Mouse (Mus musculus) liver, embryonic 16.5 days (tissue): ENCODE data around the gene D6Ertd527e. TPM values are rescaled to one million over a fixed set of nuclear protein-coding genes. Genes with fewer than 3 reads are reported as not detected.
A peak's percentile ranks its signal among the peaks of the same experiment; 100 is the strongest.

ENCODE experiments used
- ATAC-seq: fragments of 200-750 bp; cut with Nextera tagmentation; 2 replicates; pipeline ENCODE4 v1.8.0; 2017; ENCODE audit warnings: low read depth, mild to moderate bottlenecking, moderate number of reproducible peaks, moderate library complexity
- H3K27ac ChIP-seq: fragments of 300-500 bp; sonication (generic); 2 replicates; pipeline ENCODE4 v1.5.1; 2014; ENCODE audit warnings: mild to moderate bottlenecking, low read length
- H3K27me3 ChIP-seq: fragments of 300-500 bp; sonication (generic); 2 replicates; pipeline ENCODE4 v1.6.1; 2014; ENCODE audit warnings: low read depth, low read length, mixed read lengths; ENCODE audit not compliant: control insufficient read depth, insufficient read depth
- H3K36me3 ChIP-seq: fragments of 300-500 bp; sonication (generic); 2 replicates; pipeline ENCODE4 v1.6.1; 2014; ENCODE audit warnings: mild to moderate bottlenecking; ENCODE audit not compliant: control insufficient read depth, insufficient read depth
- H3K4me1 ChIP-seq: fragments of 300-500 bp; sonication (generic); 2 replicates; pipeline ENCODE4 v1.6.1; 2014; ENCODE audit warnings: low read depth, low read length, mixed read lengths; ENCODE audit not compliant: control insufficient read depth
- H3K4me2 ChIP-seq: fragments of 300-500 bp; sonication (generic); 2 replicates; pipeline ENCODE4 v1.6.1; 2014; ENCODE audit warnings: low read depth, low read length, mixed read lengths
- H3K4me3 ChIP-seq: fragments of 300-500 bp; sonication (generic); 2 replicates; pipeline ENCODE4 v1.5.1; 2014; ENCODE audit warnings: low read depth, mild to moderate bottlenecking, low read length
- H3K9ac ChIP-seq: fragments of 300-500 bp; sonication (generic); 2 replicates; pipeline ENCODE4 v1.6.1; 2014; ENCODE audit warnings: low read depth, low read length
- H3K9me3 ChIP-seq: fragments of 300-500 bp; sonication (generic); replicated peaks from 2 replicates; pipeline ENCODE4 v1.6.1; 2016; ENCODE audit warnings: low read length; ENCODE audit not compliant: control insufficient read depth
- WGBS: fragments of 180-500 bp; shearing (Covaris S2); extraction: QIAGEN DNeasy Blood & Tissue Kit; methylation state at CpG from one replicate; pipeline ENCODE4 v1.1.7; 2014; ENCODE audit not compliant: insufficient replicate concordance; 5-methylcytosine and 5-hydroxymethylcytosine counted together
- polyA plus RNA-seq: library from polyadenylated mRNA; unstranded; fragments of >200 nt; fragmentation: Nextera tagmentation; extraction: Ambion mirVana; gene quantifications from 2 replicates; pipeline ENCODE4 v1.2.1, GENCODE M21; 2015

Gene D6Ertd527e
- polyA plus RNA-seq, 1 experiment from 2014 or later: not detected

DNA sequence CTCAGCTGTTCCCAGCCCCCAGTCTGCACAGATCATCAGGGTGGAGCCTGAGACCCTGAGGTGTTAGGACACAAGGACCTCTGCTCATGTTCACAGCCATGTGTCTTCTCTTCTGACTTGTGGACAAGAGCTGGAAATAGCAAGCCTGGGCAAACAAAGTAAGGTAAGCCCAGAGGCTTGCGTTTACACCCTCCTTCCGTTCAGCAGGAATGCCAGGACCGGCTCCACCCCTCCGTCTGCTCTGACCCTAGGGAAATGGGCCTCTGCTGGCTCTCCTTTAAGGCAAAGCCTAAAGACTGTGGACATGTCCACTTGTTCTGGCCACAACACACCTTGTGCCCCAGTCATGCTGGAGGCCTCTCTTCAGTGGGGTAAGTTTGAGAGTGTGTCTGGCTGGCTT lies 15.4 kb downstream of the D6Ertd527e start:
- no peak overlapping the region for H3K9ac ChIP-seq

DNA sequence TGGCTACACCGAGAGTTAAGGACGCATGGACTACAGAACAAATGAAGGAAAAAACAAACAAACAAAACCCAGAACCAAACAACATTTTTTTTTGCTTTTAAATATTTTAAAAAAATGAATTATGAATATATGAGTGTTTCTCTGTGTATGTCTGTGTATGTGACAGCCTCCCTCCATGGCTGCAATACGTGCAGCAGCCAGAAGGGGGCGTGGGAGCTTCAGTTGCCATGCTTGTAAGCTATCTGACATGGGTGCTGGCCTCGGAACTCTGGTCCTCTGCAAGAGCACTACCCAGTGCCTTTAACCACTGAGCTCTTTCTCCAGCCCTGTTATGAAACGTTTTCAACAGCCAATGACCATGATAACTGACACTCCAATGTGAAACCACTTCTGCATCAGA lies 16.1 kb downstream of the D6Ertd527e start:
- H3K27ac ChIP-seq: no peak overlapping the region
- H3K9me3 ChIP-seq: no peaks in the 10 kb centered on the region
- H3K9ac ChIP-seq: no peak overlapping the region
- no peak overlapping the region for H3K4me3 ChIP-seq
- H3K27me3 ChIP-seq: no peaks in the 10 kb centered on the region
- 62% methylated on average over 6 of the region's 6 CpGs for WGBS
- peaks cover 4% of the 10 kb centered on the region for H3K4me1 ChIP-seq
- H3K4me2 ChIP-seq: no peak overlapping the region
- H3K36me3 ChIP-seq: no peaks in the 10 kb centered on the region
- no peak for ATAC-seq

More for the DNA sequence above, 15.4 kb downstream of the D6Ertd527e start:
- ATAC-seq: no peak
- no peaks in the 10 kb centered on the region for H3K27me3 ChIP-seq
- H3K9me3 ChIP-seq: no peaks in the 10 kb centered on the region
- no peaks in the 10 kb centered on the region for H3K36me3 ChIP-seq
- no peak overlapping the region; the same call in 1 of the 2 replicates for H3K4me2 ChIP-seq
- H3K4me3 ChIP-seq: no peak overlapping the region
- peaks cover 4% of the 10 kb centered on the region for H3K4me1 ChIP-seq
- WGBS: 47% methylated on average over 4 of the region's 4 CpGs
- H3K27ac ChIP-seq: 0 out of 2 replicates have a peak overlapping the region, but pooled peaks have one; percentile 0

DNA sequence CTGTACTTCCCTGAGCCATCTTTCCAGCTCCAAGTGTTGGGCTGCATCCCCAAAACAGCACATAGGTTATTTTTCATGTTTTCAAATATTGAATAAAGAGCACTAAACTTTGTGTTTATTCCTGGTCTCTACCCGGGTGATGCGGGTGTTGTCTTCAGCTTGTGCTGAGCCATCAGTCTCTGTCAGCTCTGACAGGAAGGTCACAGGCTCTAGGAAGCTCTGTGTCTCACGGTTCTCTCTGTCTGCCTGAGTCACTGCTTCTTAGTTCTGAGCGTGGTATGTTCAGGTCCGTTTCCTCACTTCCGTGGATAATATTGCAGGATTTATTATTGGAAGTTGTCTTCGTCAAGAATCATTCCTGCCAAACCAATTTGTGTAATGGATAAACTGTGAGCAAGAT lies 17.4 kb downstream of the D6Ertd527e start:
- WGBS: 61% methylated on average over 7 of the region's 7 CpGs
- Histone ChIP-seq H3K27me3 (no peaks in the 10 kb centered on the region), H3K9ac (no peak overlapping the region), H3K4me3 (no peak overlapping the region), H3K4me1 (peaks cover 4% of the 10 kb centered on the region), H3K36me3 (no peaks in the 10 kb centered on the region), H3K4me2 (no peak overlapping the region), H3K9me3 (no peaks in the 10 kb centered on the region), H3K27ac (no peak overlapping the region)
- no peak for ATAC-seq

DNA sequence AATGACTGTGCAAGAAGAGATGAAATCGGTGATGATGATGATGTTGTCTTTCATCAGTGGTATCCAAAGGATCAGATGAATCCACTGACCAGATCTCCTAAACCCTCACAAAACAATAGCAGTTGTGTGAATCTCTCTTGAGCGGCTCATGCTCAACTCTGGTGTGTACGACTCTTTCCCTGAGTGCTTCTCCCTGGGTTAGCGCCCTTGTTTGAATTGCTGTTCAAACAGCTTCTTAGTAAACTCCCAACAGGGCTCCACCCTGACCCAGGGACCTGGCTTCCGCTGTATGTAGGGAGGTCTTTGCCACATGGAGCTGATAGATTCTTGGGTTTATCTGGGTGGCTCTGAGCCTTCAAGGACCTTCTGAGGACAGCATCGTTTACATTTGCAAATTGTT lies 18.9 kb downstream of the D6Ertd527e start:
- ATAC-seq: no peak
- no peaks in the 10 kb centered on the region for H3K9me3 ChIP-seq
- 59% methylated on average over 6 of the region's 6 CpGs for WGBS

DNA sequence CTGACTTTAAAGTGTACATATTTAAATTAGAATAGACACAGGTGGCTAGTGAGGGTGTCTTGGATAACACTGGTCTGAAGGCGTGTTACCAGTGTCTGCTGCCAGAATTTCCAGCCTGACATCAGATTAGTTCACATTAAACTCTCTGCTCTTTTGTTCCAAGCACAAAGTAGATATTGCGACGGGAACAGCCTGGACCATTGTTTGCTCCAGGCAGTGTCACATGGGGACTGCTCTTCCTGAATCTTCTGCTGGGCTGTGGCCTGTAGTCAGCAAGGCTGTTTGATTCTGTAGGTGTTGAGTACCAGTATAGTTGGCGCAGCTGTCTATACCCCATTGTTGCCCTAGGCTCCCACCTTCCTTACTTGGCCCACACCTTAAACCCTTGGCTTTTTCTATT lies 19.4 kb downstream of the D6Ertd527e start:
- no peaks in the 10 kb centered on the region for H3K9me3 ChIP-seq
- H3K36me3 ChIP-seq: no peaks in the 10 kb centered on the region
- no peak overlapping the region for H3K4me3 ChIP-seq
- no peak overlapping the region for H3K9ac ChIP-seq
- H3K4me2 ChIP-seq: no peak overlapping the region
- H3K4me1 ChIP-seq: peaks cover 4% of the 10 kb centered on the region
- no peaks in the 10 kb centered on the region for H3K27me3 ChIP-seq
- no peak for ATAC-seq
- WGBS: 62% methylated on average over 4 of the region's 4 CpGs
- no peak overlapping the region for H3K27ac ChIP-seq

More for the DNA sequence above, 18.9 kb downstream of the D6Ertd527e start:
- Histone ChIP-seq H3K4me1 (peaks cover 4% of the 10 kb centered on the region), H3K36me3 (no peaks in the 10 kb centered on the region), H3K27me3 (no peaks in the 10 kb centered on the region), H3K4me3 (no peak overlapping the region), H3K4me2 (no peak overlapping the region), H3K9ac (no peak overlapping the region), H3K27ac (no peak overlapping the region)

DNA sequence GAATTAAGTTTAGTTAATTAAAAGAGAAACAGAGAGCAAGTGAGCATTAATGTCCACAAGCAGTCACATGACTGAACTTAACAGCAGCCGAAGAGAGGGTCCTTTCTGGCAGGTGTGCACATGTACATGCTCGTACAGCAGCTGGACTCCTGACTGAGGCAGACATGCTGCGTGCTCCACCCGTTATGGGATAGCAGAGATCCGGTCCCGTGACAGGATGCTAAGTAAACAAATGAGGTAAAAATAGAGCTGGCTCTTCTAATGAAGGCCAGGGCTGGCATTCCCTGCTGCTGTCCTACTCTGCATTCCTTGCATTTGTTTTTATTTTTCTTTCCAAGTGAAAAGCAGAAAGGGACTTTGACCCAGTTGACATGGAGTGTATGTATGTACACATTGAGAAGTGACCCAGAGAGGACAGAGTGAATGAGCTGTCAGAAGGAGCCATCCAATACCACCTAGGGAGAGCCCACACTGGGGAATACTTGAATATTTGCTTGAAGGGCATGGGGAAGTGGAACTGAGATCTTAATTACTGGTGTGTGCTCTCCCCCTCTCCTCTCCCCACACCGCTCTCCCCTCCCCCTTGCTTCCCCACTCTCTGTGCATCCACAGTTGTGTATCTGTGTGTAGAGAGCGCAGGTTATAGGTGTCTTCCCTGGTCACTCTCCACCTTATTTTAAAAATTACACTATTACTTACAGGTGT lies 22.7 kb downstream of the D6Ertd527e start:
- Histone ChIP-seq H3K27ac (no peak overlapping the region), H3K9me3 (no peaks in the 10 kb centered on the region), H3K36me3 (no peaks in the 10 kb centered on the region), H3K4me2 (no peak overlapping the region), H3K4me3 (no peak overlapping the region), H3K27me3 (no peaks in the 10 kb centered on the region), H3K9ac (no peak overlapping the region), H3K4me1 (no peaks in the 10 kb centered on the region; the same call in 1 of the 2 replicates)
- 48% methylated on average over 8 of the region's 8 CpGs for WGBS
- 0 out of 2 replicates have a peak, but pooled peaks have one; percentile 21 for ATAC-seq

DNA sequence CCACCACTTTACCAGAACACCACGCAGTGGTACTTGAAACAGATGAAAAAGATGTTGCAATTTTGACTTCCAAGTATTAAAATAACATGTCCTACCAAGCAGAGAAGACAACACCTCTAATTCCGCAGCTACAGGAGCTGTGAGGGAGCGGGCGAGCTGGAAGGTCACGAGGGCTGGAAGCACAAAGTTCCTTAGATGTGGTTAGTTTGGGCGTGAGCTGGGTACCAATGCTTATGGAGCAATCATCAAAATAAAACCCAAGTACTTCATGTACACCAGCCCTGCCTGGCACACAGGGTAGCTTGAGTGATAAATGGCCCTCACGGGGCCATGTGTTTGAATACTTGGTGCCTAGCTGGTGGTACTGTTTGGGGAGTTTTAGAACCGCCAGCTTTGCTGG lies 25.3 kb downstream of the D6Ertd527e start:
- H3K36me3 ChIP-seq: no peaks in the 10 kb centered on the region
- H3K4me3 ChIP-seq: no peak overlapping the region
- H3K27ac ChIP-seq: no peak overlapping the region
- WGBS: 67% methylated on average over 8 of the region's 8 CpGs
- no peaks in the 10 kb centered on the region for H3K9me3 ChIP-seq
- H3K4me2 ChIP-seq: no peak overlapping the region
- ATAC-seq: no peak
- H3K4me1 ChIP-seq: no peaks in the 10 kb centered on the region; the same call in 1 of the 2 replicates
- H3K27me3 ChIP-seq: no peaks in the 10 kb centered on the region
- no peak overlapping the region for H3K9ac ChIP-seq

DNA sequence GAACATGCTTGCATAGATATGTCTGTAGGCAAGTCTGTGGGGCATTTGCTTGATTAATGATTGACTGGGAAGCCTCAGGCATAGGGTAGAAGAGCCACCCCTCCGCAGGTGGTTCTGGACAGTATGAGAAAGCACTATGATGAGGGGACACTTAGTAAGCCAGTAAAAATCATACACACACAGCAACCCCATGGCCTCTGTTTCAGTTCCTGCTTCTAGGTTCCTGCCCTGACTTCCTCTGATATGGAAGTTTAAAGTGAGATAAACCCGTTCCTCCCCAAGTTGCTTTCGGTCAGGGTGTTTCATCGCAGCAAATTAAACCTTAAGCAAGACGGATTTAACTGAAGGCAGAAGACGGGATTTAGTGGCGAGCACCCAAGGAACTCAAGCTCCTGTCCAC lies 26.1 kb downstream of the D6Ertd527e start:
- Histone ChIP-seq H3K36me3 (no peaks in the 10 kb centered on the region), H3K9ac (no peak overlapping the region), H3K9me3 (no peaks in the 10 kb centered on the region), H3K4me3 (no peak overlapping the region), H3K4me1 (no peaks in the 10 kb centered on the region; the same call in 1 of the 2 replicates), H3K27ac (no peak overlapping the region), H3K4me2 (no peak overlapping the region), H3K27me3 (no peaks in the 10 kb centered on the region)
- WGBS: 67% methylated on average over 7 of the region's 7 CpGs
- ATAC-seq: no peak

DNA sequence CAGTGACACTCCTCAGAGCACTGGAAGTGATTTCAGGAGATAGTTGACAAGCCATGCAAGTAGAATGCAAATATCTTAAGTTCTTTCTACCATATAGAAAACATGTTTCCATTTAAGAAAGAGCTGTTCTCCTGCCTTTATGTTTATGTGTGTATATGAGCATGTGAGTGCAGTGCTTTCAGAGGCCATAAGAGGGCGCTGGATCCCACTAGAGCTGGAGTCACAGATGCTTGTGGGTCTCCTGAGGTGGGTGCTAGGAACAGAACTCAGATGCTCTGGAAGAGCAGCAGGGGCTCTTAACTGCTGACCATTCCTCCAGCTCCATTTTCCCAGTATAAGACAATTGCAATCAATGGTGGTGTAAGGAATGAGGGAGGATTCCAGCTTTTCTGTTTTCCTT lies 26.5 kb downstream of the D6Ertd527e start:
- Histone ChIP-seq H3K27ac (no peak overlapping the region), H3K27me3 (no peaks in the 10 kb centered on the region), H3K4me1 (no peaks in the 10 kb centered on the region; the same call in 1 of the 2 replicates), H3K9me3 (no peaks in the 10 kb centered on the region), H3K9ac (no peak overlapping the region), H3K4me3 (no peak overlapping the region), H3K4me2 (no peak overlapping the region), H3K36me3 (no peaks in the 10 kb centered on the region)
- no peak for ATAC-seq
- WGBS: 33% methylated on average over 1 of the region's 1 CpGs
